Mouse (Mus musculus) A20 (cell line): ENCODE data around the gene Aamdc.

ENCODE experiments used
- DNase-seq: peaks from one replicate; pipeline ENCODE4 v3.0.0-alpha.2; 2011; ENCODE audit warnings: low read depth, low spot score

Gene Aamdc

GRCm38 (mm10) chr7:97579067-97579975, at the start of gene Aamdc, which contains the start of gene Rsf1:
Aamdc (minus strand) TSS chr7:97579497.
Rsf1 (plus strand) TSS chr7:97579889.
- peak; percentile 97 for DNase-seq

- DNase-seq = no peak
Observed at GRCm38 (mm10) chr7:97623402-97623801, 44.1 kb upstream of the Aamdc start.

- DNase-seq = no peak
Observed at GRCm38 (mm10) chr7:97622676-97623075, 43.4 kb upstream of the Aamdc start.

- no peak for DNase-seq
Observed at GRCm38 (mm10) chr7:97621346-97621745, 42.0 kb upstream of the Aamdc start.

- DNase-seq = no peak
Observed at GRCm38 (mm10) chr7:97598548-97598947, 19.3 kb upstream of the Aamdc start.

GRCm38 (mm10) chr7:97593535-97593934, 14.2 kb upstream of the Aamdc start:
- DNase-seq = no peak

GRCm38 (mm10) chr7:97592396-97592795, 13.1 kb upstream of the Aamdc start:
- no peak for DNase-seq

- no peak for DNase-seq
Observed at GRCm38 (mm10) chr7:97591336-97591735, 12.0 kb upstream of the Aamdc start.

- no peak for DNase-seq
Observed at GRCm38 (mm10) chr7:97590488-97590887, 11.2 kb upstream of the Aamdc start.

GRCm38 (mm10) chr7:97588506-97588905, 9.2 kb upstream of the Aamdc start:
- DNase-seq = no peak

GRCm38 (mm10) chr7:97580843-97581214, 1.5 kb upstream of the Aamdc start:
- DNase-seq = peak; percentile 90

GRCm38 (mm10) chr7:97579976-97580842, 912 bp upstream of the Aamdc start:
- peak; percentile 88 for DNase-seq

GRCm38 (mm10) chr7:97578361-97579066, 783 bp downstream of the Aamdc start:
- DNase-seq = peak; percentile 55

GRCm38 (mm10) chr7:97570389-97570788, 8.9 kb downstream of the Aamdc start:
- peak; percentile 37 for DNase-seq

GRCm38 (mm10) chr7:97569372-97569771, 9.9 kb downstream of the Aamdc start:
- DNase-seq = no peak

- no peak for DNase-seq
Observed at GRCm38 (mm10) chr7:97563576-97563975, 15.7 kb downstream of the Aamdc start.

- no peak for DNase-seq
Observed at GRCm38 (mm10) chr7:97550673-97551072, 28.6 kb downstream of the Aamdc start.

- DNase-seq = no peak
Observed at GRCm38 (mm10) chr7:97549301-97549700, 30.0 kb downstream of the Aamdc start.

GRCm38 (mm10) chr7:97546462-97546861, 32.8 kb downstream of the Aamdc start:
- DNase-seq = no peak

GRCm38 (mm10) chr7:97536571-97536970, 42.7 kb downstream of the Aamdc start:
- no peak for DNase-seq

GRCm38 (mm10) chr7:97535531-97535930, 43.8 kb downstream of the Aamdc start:
- DNase-seq = no peak

- no peak for DNase-seq
Observed at GRCm38 (mm10) chr7:97519935-97520334, 59.4 kb downstream of the Aamdc start.
